Mouse (Mus musculus): ENCODE measurements around the gene Prrt2. TPM values are rescaled to one million over a fixed set of nuclear protein-coding genes. Genes with fewer than 3 reads are reported as not detected.

Gene Prrt2
- polyA plus RNA-seq, 1 experiment from 2014 or later: 2.9 TPM

DNA sequence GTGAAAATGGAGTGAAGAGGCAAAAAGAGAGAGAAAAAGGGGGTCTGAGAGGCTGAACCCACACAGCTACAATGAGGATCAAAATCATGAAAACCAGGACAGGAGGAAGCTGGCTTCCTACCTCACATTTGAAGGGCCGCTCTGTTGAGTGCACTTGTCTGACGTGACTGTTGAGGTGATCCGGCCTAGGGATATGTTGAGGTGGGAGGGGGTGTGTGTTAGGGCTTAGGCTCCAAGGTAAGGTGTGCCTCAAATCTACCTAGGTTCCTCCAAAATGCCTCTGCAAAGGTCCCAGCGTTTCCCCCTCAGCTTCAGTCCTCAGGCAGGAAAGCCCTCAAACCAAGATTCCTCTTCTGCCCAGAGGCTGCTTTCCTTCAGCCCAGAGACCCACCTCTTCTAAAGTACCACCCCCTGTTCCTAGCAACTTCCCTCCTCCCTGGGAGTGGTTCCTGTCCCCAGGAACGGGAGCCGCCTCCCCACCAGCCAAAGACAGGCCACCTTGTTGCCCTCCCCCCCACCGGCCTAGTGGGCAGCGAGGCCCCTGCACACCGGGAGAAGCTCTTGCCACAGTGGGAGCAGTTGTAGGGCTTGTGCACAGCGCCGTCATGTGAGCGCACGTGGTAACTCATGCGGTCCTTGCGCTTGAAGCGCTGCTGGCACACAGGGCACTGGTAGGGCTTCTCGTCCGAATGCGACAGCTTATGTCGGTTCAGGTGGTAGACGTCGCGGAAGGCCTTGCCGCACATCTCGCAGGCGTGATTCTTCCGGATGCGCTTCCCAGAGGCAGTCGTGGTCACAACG lies 3.9 kb upstream of the Prrt2 start:
- Histone ChIP-seq H3K36me3 (peaks cover 67% of the 10 kb centered on the region), H3K9me3 (replicated peaks) (no peaks in the 10 kb centered on the region), H3K27ac (replicated peaks) (peak overlapping the region; percentile 100), H3K4me1 (peaks cover 67% of the 10 kb centered on the region), H3K4me3 (peak overlapping the region; percentile 88), H3K27me3 (ENCODE audit: low read depth, poor library complexity, severe bottlenecking) (no peaks in the 10 kb centered on the region)
- peak; percentile 76 for DNase-seq (ENCODE audit: low spot score)
- under 1% methylated on average over 30 of the region's 30 CpGs for WGBS

- Histone ChIP-seq H3K27ac (replicated peaks) (peak overlapping the region; percentile 100), H3K4me1 (peaks cover 76% of the 10 kb centered on the region), H3K36me3 (peaks cover 58% of the 10 kb centered on the region), H3K4me3 (peak overlapping the region; percentile 88), H3K27me3 (ENCODE audit: low read depth, poor library complexity, severe bottlenecking) (no peaks in the 10 kb centered on the region), H3K9me3 (replicated peaks) (no peaks in the 10 kb centered on the region)
- WGBS: 38% methylated on average over 19 of the region's 19 CpGs
- no peak for DNase-seq (ENCODE audit: low spot score)
These were observed 3.1 kb upstream of the Prrt2 start for GRCm38 (mm10) chr7:127023896-127024690.

DNA sequence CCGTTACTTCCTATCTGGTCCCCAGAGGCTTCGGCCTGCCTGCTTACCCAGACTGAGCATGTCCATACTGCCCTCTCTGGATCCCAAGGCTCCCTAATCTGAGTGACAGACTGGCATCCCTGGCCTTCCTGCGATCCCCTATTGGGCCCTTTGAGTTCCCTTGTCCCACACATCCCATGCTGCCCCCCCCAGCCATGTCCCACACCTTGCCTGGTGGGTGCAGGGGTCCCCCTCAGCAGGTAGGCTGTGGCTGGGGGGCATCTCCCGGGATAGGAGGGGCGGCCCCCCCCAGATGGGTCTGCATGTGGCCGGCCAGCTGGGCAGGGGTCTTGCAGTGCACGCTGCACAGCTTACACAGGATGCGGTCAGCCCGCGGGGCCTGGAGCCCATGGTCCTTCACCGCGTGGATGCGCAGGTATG lies 2.3 kb upstream of the Prrt2 start:
- peaks cover 50% of the 10 kb centered on the region for H3K36me3 ChIP-seq
- H3K4me3 ChIP-seq: peak overlapping the region; percentile 88
- H3K9me3 ChIP-seq (replicated peaks): no peaks in the 10 kb centered on the region
- DNase-seq (ENCODE audit: low spot score): no peak
- peaks cover 82% of the 10 kb centered on the region for H3K4me1 ChIP-seq
- 81% methylated on average over 13 of the region's 13 CpGs for WGBS
- H3K27me3 ChIP-seq (ENCODE audit: low read depth, poor library complexity, severe bottlenecking): no peaks in the 10 kb centered on the region
- H3K27ac ChIP-seq (replicated peaks): peak overlapping the region; percentile 100

- no peaks in the 10 kb centered on the region for H3K27me3 ChIP-seq (ENCODE audit: low read depth, poor library complexity, severe bottlenecking)
- peak overlapping the region; percentile 100 for H3K27ac ChIP-seq (replicated peaks)
- peaks cover 82% of the 10 kb centered on the region for H3K4me1 ChIP-seq
- peaks cover 44% of the 10 kb centered on the region for H3K36me3 ChIP-seq
- DNase-seq (ENCODE audit: low spot score): no peak
- WGBS: 72% methylated on average over 7 of the region's 7 CpGs
- peak overlapping the region; percentile 88 for H3K4me3 ChIP-seq
- H3K9me3 ChIP-seq (replicated peaks): no peaks in the 10 kb centered on the region
These were observed 1.7 kb upstream of the Prrt2 start for GRCm38 (mm10) chr7:127022528-127023271.

DNA sequence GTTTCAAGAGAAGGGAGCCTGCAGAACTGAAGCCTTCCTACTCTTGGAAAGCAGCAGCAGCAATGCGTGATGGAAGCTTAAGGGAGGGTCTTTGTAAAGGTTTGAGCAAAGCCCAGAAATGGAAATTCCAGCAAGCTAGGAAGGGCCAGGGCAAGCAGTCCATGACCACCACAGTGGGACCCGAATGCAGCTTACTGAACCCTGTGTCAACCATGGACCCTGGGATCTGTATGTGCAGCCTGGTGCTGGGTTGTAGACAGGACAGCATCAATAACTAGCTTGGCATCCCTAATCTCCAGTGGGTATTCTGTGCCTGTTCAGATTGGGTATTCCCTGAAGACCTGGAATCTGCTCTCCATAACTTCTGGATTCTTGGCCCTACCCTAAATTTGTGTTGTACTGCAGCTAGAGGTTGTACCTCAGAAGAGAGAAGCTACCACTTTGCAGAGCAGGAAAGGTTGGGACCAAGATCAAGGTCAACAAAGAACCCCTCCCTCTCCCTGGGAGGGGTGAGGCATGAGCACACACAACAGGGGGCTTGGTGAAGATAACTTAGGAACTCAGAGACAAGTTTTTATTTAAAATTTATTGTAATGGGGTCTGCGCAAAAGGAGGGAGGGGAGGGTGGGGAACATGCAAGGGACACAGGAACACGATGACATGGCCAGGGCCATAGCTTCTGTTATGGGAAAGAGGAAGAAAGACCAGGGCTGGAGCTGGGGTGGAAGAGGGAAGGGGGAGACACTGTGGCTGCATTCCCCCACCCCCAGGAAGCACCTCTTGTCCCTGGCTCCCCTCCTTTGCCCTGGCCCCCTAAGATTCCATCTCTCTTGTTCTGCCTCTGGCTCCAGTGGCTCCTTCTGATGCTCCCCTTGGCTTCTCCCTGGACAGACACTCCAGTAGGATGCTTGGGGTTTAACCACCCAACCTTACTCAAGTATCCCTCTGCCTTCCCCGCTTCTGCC lies 834 bp upstream of the Prrt2 start:
- Histone ChIP-seq H3K4me1 (peaks cover 88% of the 10 kb centered on the region), H3K27ac (replicated peaks) (peak overlapping the region; percentile 92), H3K4me3 (peak overlapping the region; percentile 88), H3K9me3 (replicated peaks) (no peaks in the 10 kb centered on the region), H3K36me3 (peaks cover 42% of the 10 kb centered on the region), H3K27me3 (ENCODE audit: low read depth, poor library complexity, severe bottlenecking) (no peaks in the 10 kb centered on the region)
- peak; percentile 56 for DNase-seq (ENCODE audit: low spot score)
- 49% methylated on average over 5 of the region's 5 CpGs for WGBS

DNA sequence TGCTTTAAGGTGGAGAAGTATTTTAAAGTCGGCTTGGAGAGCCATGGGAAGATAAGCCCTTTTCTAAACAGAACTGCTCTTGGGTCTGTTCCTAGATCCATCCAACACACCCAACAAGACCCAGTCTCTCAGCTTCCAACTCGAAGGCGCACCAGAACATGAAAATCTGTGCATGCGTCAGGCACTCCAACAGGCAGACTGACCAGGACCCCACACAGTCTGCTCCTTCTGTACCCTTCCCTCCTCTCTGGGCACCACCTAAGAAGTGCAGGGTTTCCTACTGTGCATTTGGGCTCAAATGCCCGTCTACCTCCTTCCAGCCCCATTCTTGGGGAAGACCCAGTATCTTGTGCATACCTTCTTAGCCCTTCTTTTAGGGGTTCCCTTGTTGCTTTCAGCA lies 520 bp downstream of the Prrt2 start:
- Histone ChIP-seq H3K27me3 (ENCODE audit: low read depth, poor library complexity, severe bottlenecking) (no peaks in the 10 kb centered on the region), H3K9me3 (replicated peaks) (no peaks in the 10 kb centered on the region), H3K27ac (replicated peaks) (peak overlapping the region; percentile 92), H3K4me3 (peak overlapping the region; percentile 88), H3K36me3 (peaks cover 45% of the 10 kb centered on the region), H3K4me1 (peaks cover 99% of the 10 kb centered on the region)
- DNase-seq (ENCODE audit: low spot score): no peak
- 34% methylated on average over 5 of the region's 5 CpGs for WGBS

DNA sequence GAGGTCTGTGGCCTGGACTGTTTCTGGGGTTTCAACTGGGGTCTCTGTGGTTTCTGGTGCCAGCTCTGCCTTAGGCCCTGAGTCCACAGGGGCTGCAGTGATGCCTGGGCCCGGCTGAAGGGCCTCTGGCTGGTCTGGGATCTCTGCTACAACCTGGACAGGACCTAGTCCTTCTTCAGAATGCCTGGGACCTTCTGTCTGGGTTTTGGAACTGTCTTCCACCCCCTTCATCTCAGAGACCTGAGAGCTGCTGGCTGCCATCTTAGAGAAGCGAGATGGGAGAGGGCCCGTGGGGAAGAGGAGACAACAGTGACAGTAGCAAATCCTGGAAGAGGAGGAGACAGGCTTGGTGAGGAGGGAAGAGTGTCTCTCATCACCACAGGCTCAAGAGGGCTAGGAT lies 980 bp downstream of the Prrt2 start:
- Histone ChIP-seq H3K4me1 (peaks cover 99% of the 10 kb centered on the region), H3K27me3 (ENCODE audit: low read depth, poor library complexity, severe bottlenecking) (no peaks in the 10 kb centered on the region), H3K36me3 (peaks cover 45% of the 10 kb centered on the region), H3K4me3 (peak overlapping the region; percentile 88), H3K9me3 (replicated peaks) (no peaks in the 10 kb centered on the region), H3K27ac (replicated peaks) (peak overlapping the region; percentile 92)
- WGBS: 58% methylated on average over 3 of the region's 3 CpGs
- DNase-seq (ENCODE audit: low spot score): no peak

DNA sequence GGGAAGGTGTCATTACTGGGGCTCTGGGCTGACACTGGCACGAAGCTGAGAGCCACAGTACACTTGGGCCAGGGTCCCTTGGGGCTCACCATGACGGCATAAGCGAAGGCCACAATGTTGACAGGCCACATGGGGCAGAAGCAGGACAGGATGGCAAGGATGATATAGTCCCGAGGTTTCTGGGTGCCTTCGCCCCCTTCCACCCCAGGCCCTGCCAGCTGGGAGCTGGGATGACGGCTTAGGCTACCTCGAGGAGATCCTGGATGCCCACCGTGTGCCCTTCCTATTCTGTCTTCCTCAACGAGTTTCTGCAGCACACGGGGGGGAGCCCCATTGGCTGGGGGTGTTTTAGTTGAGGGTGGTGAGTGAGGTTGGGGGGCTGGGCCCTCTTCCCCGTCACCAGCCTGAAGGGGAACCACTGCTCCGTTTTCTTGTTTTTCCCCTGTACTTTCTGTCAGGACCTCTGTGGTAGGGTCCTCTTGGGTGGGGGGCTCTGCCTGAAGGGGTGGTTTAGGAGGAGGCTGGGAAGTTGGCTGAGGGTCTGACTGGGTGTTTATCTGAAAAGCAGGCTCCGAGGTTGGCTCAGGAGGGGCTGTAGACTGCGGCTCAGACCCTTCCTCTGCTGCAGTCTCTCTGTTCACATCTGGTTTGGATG lies 1.6 kb downstream of the Prrt2 start:
- H3K27ac ChIP-seq (replicated peaks): peak overlapping the region; percentile 96
- 82% methylated on average over 14 of the region's 14 CpGs for WGBS

GRCm38 (mm10) chr7:127018416-127019305 lies 2.4 kb downstream of the Prrt2 start:
- peaks cover 45% of the 10 kb centered on the region for H3K36me3 ChIP-seq
- H3K9me3 ChIP-seq (replicated peaks): no peaks in the 10 kb centered on the region
- peak overlapping the region; percentile 88; the same call in 1 of the 2 replicates for H3K4me3 ChIP-seq
- 79% methylated on average over 15 of the region's 15 CpGs for WGBS
- peak overlapping the region; percentile 96 for H3K27ac ChIP-seq (replicated peaks)
- no peak for DNase-seq (ENCODE audit: low spot score)
- peaks cover 98% of the 10 kb centered on the region for H3K4me1 ChIP-seq
- H3K27me3 ChIP-seq (ENCODE audit: low read depth, poor library complexity, severe bottlenecking): no peaks in the 10 kb centered on the region

More for the DNA sequence above, 1.6 kb downstream of the Prrt2 start:
- Histone ChIP-seq H3K4me1 (peaks cover 99% of the 10 kb centered on the region), H3K36me3 (peaks cover 45% of the 10 kb centered on the region), H3K4me3 (peak overlapping the region; percentile 88), H3K27me3 (ENCODE audit: low read depth, poor library complexity, severe bottlenecking) (no peaks in the 10 kb centered on the region), H3K9me3 (replicated peaks) (no peaks in the 10 kb centered on the region)
- no peak for DNase-seq (ENCODE audit: low spot score)

DNA sequence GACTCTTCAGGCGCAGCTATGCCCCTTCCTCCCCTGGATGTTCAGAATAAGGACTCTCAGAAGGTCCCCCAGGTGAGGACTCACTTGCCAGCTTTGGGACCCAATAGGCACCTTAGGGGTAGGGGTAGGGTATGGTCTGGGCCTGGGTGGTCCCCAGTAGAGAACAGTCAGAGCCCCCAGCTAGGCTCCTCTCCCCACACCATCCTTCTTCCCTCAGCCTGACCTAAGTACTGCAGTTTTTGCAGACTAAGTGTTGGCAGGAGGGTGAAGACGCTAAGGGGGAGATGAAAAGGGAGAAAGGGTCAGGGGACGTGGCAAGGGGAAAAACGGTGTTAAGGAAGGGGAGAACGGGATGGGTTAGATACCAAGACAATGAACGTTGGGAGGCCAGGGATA lies 3.1 kb downstream of the Prrt2 start:
- Histone ChIP-seq H3K4me1 (peaks cover 91% of the 10 kb centered on the region), H3K4me3 (peak overlapping the region; percentile 14; the same call in 1 of the 2 replicates), H3K36me3 (peaks cover 45% of the 10 kb centered on the region), H3K27ac (replicated peaks) (peak overlapping the region; percentile 96), H3K27me3 (ENCODE audit: low read depth, poor library complexity, severe bottlenecking) (no peaks in the 10 kb centered on the region), H3K9me3 (replicated peaks) (no peaks in the 10 kb centered on the region)
- 65% methylated on average over 6 of the region's 6 CpGs for WGBS
- DNase-seq (ENCODE audit: low spot score): no peak

All from midbrain, embryonic 10.5 days (tissue).